Mouse (Mus musculus) heart, postnatal 0 days (tissue): ENCODE results near the gene Dynll1. TPM values are rescaled to one million over a fixed set of nuclear protein-coding genes. Genes with fewer than 3 reads are reported as not detected.

Source experiments
- ATAC-seq: fragments of 200-750 bp; cut with Nextera tagmentation; 2 replicates; pipeline ENCODE4 v1.8.0; 2017; ENCODE audit warnings: low read depth, moderate number of reproducible peaks, moderate library complexity; ENCODE audit not compliant: insufficient read depth
- DNase-seq: peaks from one replicate; pipeline ENCODE4 v3.0.0-alpha.2; 2016; ENCODE audit warnings: low spot score
- H3K27ac ChIP-seq: fragments of 300-500 bp; sonication (generic); 2 replicates; pipeline ENCODE4 v1.5.1; 2014; ENCODE audit warnings: low read depth, mild to moderate bottlenecking
- H3K27me3 ChIP-seq: fragments of 300-500 bp; sonication (generic); 2 replicates; pipeline ENCODE4 v1.6.1; 2014; ENCODE audit warnings: low read length, mixed read lengths; ENCODE audit not compliant: control insufficient read depth, insufficient read depth
- H3K36me3 ChIP-seq: fragments of 300-500 bp; sonication (generic); replicated peaks from 2 replicates; pipeline ENCODE4 v1.6.1; 2014; ENCODE audit warnings: low read length, mixed read lengths; ENCODE audit not compliant: control insufficient read depth, insufficient read depth
- H3K4me1 ChIP-seq: fragments of 300-500 bp; sonication (generic); 2 replicates; pipeline ENCODE4 v1.6.1; 2014; ENCODE audit warnings: antibody characterized with exemption; ENCODE audit not compliant: control insufficient read depth, insufficient read depth
- H3K4me2 ChIP-seq: fragments of 300-500 bp; sonication (generic); 2 replicates; pipeline ENCODE4 v1.6.1; 2014; ENCODE audit warnings: low read depth, mild to moderate bottlenecking, low read length, moderate library complexity
- H3K4me3 ChIP-seq: fragments of 300-500 bp; sonication (generic); 2 replicates; pipeline ENCODE4 v1.5.1; 2014; ENCODE audit warnings: low read depth, low read length
- H3K9ac ChIP-seq: fragments of 300-500 bp; sonication (generic); replicated peaks from 2 replicates; pipeline ENCODE4 v1.6.1; 2014; ENCODE audit warnings: low read depth, low read length, mixed read lengths
- H3K9me3 ChIP-seq: fragments of 300-500 bp; sonication (generic); replicated peaks from 2 replicates; pipeline ENCODE4 v1.6.1; 2016; ENCODE audit warnings: low read length; ENCODE audit not compliant: control insufficient read depth
- CTCF ChIP-seq: IDR thresholded peaks from 2 replicates; pipeline ENCODE4 v1.5.1; 2016; ENCODE audit warnings: antibody characterized with exemption, control low read depth, low read depth
- EP300 ChIP-seq: IDR thresholded peaks from 2 replicates; pipeline ENCODE4 v1.6.1; 2016; ENCODE audit warnings: antibody characterized with exemption, low read depth
- WGBS: fragments of 180-500 bp; shearing (Covaris S2); extraction: QIAGEN DNeasy Blood & Tissue Kit; methylation state at CpG from one replicate; pipeline ENCODE4 v1.1.7; 2014; 5-methylcytosine and 5-hydroxymethylcytosine counted together
- polyA plus RNA-seq: library from polyadenylated mRNA; unstranded; fragments of >200 nt; fragmentation: Nextera tagmentation; extraction: Ambion mirVana; gene quantifications from 2 replicates; pipeline ENCODE4 v1.2.1, GENCODE M21; 2015
- total RNA-seq: library from RNA; depleted of rRNA; stranded (reverse); fragments of >200 nt; gene quantifications from 2 replicates; pipeline ENCODE4 v1.2.3, GENCODE M21; 2014; ENCODE audit warnings: low replicate concordance; rRNA removed

Gene Dynll1
- total and polyA plus RNA-seq, 2 experiments from 2014 or later, result 224 to 615 TPM

DNA sequence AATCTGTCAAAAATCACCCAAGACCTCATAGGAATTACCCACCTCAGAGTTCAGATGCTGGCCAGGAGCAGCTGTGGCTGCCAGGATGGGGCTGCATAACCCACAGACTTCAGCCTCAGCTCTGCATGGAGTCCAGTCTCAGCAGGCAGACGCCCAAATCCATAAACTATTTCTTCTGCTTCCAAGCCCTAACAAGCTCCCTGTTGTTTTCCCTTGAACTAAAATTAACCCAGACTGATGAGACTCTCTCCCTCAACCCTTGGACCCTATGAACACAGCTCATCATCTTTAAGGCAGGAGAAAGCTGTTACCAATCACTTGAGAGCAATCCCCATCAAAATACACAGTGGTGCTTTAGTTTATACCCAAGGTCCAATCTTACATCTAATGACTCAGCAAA, 45.3 kb downstream of the Dynll1 start:
- Histone ChIP-seq H3K27ac (no peak overlapping the region), H3K4me3 (no peak overlapping the region), H3K4me1 (no peaks in the 10 kb centered on the region), H3K4me2 (no peak overlapping the region), H3K9me3 (no peaks in the 10 kb centered on the region), H3K9ac (no peak overlapping the region), H3K36me3 (peaks cover 67% of the 10 kb centered on the region), H3K27me3 (no peaks in the 10 kb centered on the region)
- DNase-seq (no peak), ATAC-seq (no peak)
- TF ChIP-seq EP300 (no peak), CTCF (no peak)
- WGBS, result 81% methylated on average over 1 of the region's 1 CpGs

Other genes starting within 250 kb of the Dynll1 start
- not detected in 2 replicates for gene Gm10401, start 202.7 kb downstream of the Dynll1 start, total RNA-seq
- 13.3 and 14.4 TPM in 2 replicates for gene Gm10401, start 202.7 kb downstream of the Dynll1 start, polyA plus RNA-seq
- 266 and 288 TPM in 2 replicates for gene Acads, start 181.7 kb downstream of the Dynll1 start, total RNA-seq
- 208 and 211 TPM in 2 replicates for gene Acads, start 181.7 kb downstream of the Dynll1 start, polyA plus RNA-seq
- gene Unc119b, start 166.0 kb downstream of the Dynll1 start, total RNA-seq, result 17.0 and 25.9 TPM in 2 replicates
- 10.6 and 11.7 TPM in 2 replicates for gene Unc119b, start 166.0 kb downstream of the Dynll1 start, polyA plus RNA-seq
- gene Mlec, start 142.8 kb downstream of the Dynll1 start, total RNA-seq, result 68.4 and 74.8 TPM in 2 replicates
- gene Mlec, start 142.8 kb downstream of the Dynll1 start, polyA plus RNA-seq, result 20.4 and 21.1 TPM in 2 replicates
- 0.39 and 4.1 TPM in 2 replicates for gene Cabp1, start 106.6 kb downstream of the Dynll1 start, total RNA-seq
- 0.78 and 0.96 TPM in 2 replicates for gene Cabp1, start 106.6 kb downstream of the Dynll1 start, polyA plus RNA-seq
- 41.1 and 71.6 TPM in 2 replicates for gene Pop5, start 65.2 kb downstream of the Dynll1 start, total RNA-seq
- gene Pop5, start 65.2 kb downstream of the Dynll1 start, polyA plus RNA-seq, result 57.9 and 65.9 TPM in 2 replicates
- 76.0 and 82.4 TPM in 2 replicates for gene Rnf10, start 28.1 kb downstream of the Dynll1 start, total RNA-seq
- 104 and 105 TPM in 2 replicates for gene Rnf10, start 28.1 kb downstream of the Dynll1 start, polyA plus RNA-seq
- gene Coq5, start 21.3 kb downstream of the Dynll1 start, total RNA-seq, result 74.1 and 82.7 TPM in 2 replicates
- gene Coq5, start 21.3 kb downstream of the Dynll1 start, polyA plus RNA-seq, result 111 and 116 TPM in 2 replicates
- 21.3 and 41.1 TPM in 2 replicates for gene Srsf9, start 26.2 kb upstream of the Dynll1 start, total RNA-seq
- gene Srsf9, start 26.2 kb upstream of the Dynll1 start, polyA plus RNA-seq, result 62.9 and 67.5 TPM in 2 replicates
- 10.4 and 19.4 TPM in 2 replicates for gene Gatc, start 40.2 kb upstream of the Dynll1 start, total RNA-seq
- gene Gatc, start 40.2 kb upstream of the Dynll1 start, polyA plus RNA-seq, result 14.8 and 15.1 TPM in 2 replicates
- 13.0 and 27.2 TPM in 2 replicates for gene Triap1, start 40.2 kb upstream of the Dynll1 start, total RNA-seq
- gene Triap1, start 40.2 kb upstream of the Dynll1 start, polyA plus RNA-seq, result 39.2 and 42.3 TPM in 2 replicates
- gene Cox6a1, start 48.0 kb upstream of the Dynll1 start, total RNA-seq, result 1,673 and 1,690 TPM in 2 replicates
- 2,126 and 2,128 TPM in 2 replicates for gene Cox6a1, start 48.0 kb upstream of the Dynll1 start, polyA plus RNA-seq
- gene Msi1, start 128.6 kb upstream of the Dynll1 start, total RNA-seq, result 2.5 and 5.6 TPM in 2 replicates
- gene Msi1, start 128.6 kb upstream of the Dynll1 start, polyA plus RNA-seq, result 0.99 and 1.1 TPM in 2 replicates
- not detected in 2 replicates for gene Pla2g1b, start 165.3 kb upstream of the Dynll1 start, total RNA-seq
- gene Pla2g1b, start 165.3 kb upstream of the Dynll1 start, polyA plus RNA-seq, result not detected in 2 replicates
- gene Sirt4, start 183.7 kb upstream of the Dynll1 start, total RNA-seq, result 13.8 and 29.0 TPM in 2 replicates
- gene Sirt4, start 183.7 kb upstream of the Dynll1 start, polyA plus RNA-seq, result 14.5 and 15.4 TPM in 2 replicates
- 66.6 and 68.8 TPM in 2 replicates for gene Pxn, start 205.7 kb upstream of the Dynll1 start, total RNA-seq
- 19.3 and 19.9 TPM in 2 replicates for gene Pxn, start 205.7 kb upstream of the Dynll1 start, polyA plus RNA-seq